Mouse (Mus musculus) kidney, embryonic 15.5 days (tissue): ENCODE data around the gene Gm20661. TPM values are rescaled to one million over a fixed set of nuclear protein-coding genes. Genes with fewer than 3 reads are reported as not detected.
"Not testable (repeated sequence)": the region's sequence is repeated elsewhere in the genome, so short reads cannot be mapped to it uniquely, and the experiment has no call there.

ENCODE experiments used
- ATAC-seq: fragments of 200-750 bp; cut with Nextera tagmentation; replicated peaks from 2 replicates; pipeline ENCODE4 v1.8.0; 2017; ENCODE audit warnings: moderate TSS enrichment; ENCODE audit not compliant: low FRiP score
- H3K27ac ChIP-seq: fragments of 300-500 bp; sonication (generic); 2 replicates; pipeline ENCODE4 v1.5.1; 2015; ENCODE audit warnings: mild to moderate bottlenecking, inconsistent platforms
- H3K27me3 ChIP-seq: fragments of 300-500 bp; sonication (generic); 2 replicates; pipeline ENCODE4 v1.6.1; 2015; ENCODE audit warnings: inconsistent platforms
- H3K36me3 ChIP-seq: fragments of 300-500 bp; sonication (generic); 2 replicates; pipeline ENCODE4 v1.6.1; 2015; ENCODE audit warnings: inconsistent platforms
- H3K4me1 ChIP-seq: fragments of 300-500 bp; sonication (generic); 2 replicates; pipeline ENCODE4 v1.6.1; 2015; ENCODE audit warnings: inconsistent platforms
- H3K4me2 ChIP-seq: fragments of 300-500 bp; sonication (generic); 2 replicates; pipeline ENCODE4 v1.6.1; 2015; ENCODE audit warnings: moderate library complexity, mild to moderate bottlenecking, inconsistent platforms
- H3K4me3 ChIP-seq: fragments of 300-500 bp; sonication (generic); replicated peaks from 2 replicates; pipeline ENCODE4 v1.5.1; 2015; ENCODE audit warnings: mild to moderate bottlenecking, inconsistent platforms
- H3K9ac ChIP-seq: fragments of 300-500 bp; sonication (generic); 2 replicates; pipeline ENCODE4 v1.6.1; 2015; ENCODE audit warnings: mild to moderate bottlenecking, inconsistent platforms
- H3K9me3 ChIP-seq: fragments of 300-500 bp; sonication (generic); replicated peaks from 2 replicates; pipeline ENCODE4 v1.6.1; 2016; ENCODE audit warnings: inconsistent platforms
- WGBS: fragments of 180-500 bp; shearing (Covaris S2); methylation state at CpG from one replicate; pipeline ENCODE4 v1.1.7; 2015; ENCODE audit warnings: mixed read lengths; 5-methylcytosine and 5-hydroxymethylcytosine counted together
- polyA plus RNA-seq: library from polyadenylated mRNA; unstranded; fragments of >200 nt; fragmentation: Nextera tagmentation; extraction: Ambion mirVana; gene quantifications from 2 replicates; pipeline ENCODE4 v1.2.1, GENCODE M21; 2015

The Gm20661 gene
- polyA plus RNA-seq, 1 experiment from 2014 or later = 6.2 TPM

DNA sequence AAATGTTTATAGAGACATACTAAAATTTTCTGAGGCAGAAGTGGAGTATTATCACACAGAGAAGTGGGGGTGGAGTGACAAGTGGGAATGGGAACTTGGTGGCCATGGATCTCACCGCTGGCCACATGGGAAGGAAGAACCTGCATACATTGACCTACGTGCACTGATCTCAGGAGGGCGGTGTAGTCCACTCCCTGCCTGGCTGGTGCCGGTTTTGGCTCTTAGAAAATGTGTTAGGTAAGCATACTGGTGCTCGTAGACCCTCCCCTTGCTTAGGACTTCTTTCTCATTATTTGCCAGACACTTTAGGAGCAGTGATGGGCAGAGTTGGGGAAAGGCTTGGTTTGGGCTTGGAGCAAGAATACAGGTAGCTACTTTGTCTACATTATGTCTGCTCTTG, 25.2 kb downstream of the Gm20661 start:
- H3K9me3 ChIP-seq = no peaks in the 10 kb centered on the region
- H3K4me1 ChIP-seq = peaks cover 21% of the 10 kb centered on the region
- H3K4me3 ChIP-seq = no peak overlapping the region
- 86% methylated on average over 5 of the region's 5 CpGs for WGBS
- H3K27me3 ChIP-seq = no peaks in the 10 kb centered on the region
- H3K4me2 ChIP-seq = no peak overlapping the region
- no peak overlapping the region for H3K9ac ChIP-seq
- peaks cover 12% of the 10 kb centered on the region for H3K36me3 ChIP-seq
- ATAC-seq = no peak
- H3K27ac ChIP-seq = no peak overlapping the region

DNA sequence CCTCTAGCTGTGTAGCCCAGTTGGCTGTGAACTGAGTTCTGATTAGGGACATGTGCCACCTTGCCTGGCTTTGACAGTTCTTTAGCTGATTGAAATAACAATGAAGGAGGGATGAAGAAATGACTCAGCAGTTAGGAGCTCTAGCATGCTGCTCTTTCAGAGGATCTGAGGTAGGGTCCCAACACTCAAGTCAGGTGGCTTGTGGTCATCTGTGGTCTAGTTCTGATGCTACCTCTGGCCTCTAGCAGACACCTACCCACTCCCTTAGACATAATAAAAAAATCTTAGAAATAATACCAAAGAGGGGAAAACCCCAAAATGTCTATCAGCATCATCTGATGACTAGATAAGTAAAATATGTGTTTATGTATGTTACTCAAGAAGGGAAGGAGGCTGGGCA, 27.5 kb downstream of the Gm20661 start:
- H3K4me3 ChIP-seq = no peak overlapping the region
- no peaks in the 10 kb centered on the region for H3K9me3 ChIP-seq
- H3K27ac ChIP-seq = no peak overlapping the region
- no peaks in the 10 kb centered on the region for H3K27me3 ChIP-seq
- H3K4me1 ChIP-seq = 0 out of 2 replicates have a peak, but pooled peaks cover 3% of the 10 kb centered on the region
- no peak for ATAC-seq
- H3K36me3 ChIP-seq = peaks cover 16% of the 10 kb centered on the region
- no peak overlapping the region for H3K9ac ChIP-seq
- H3K4me2 ChIP-seq = no peak overlapping the region

DNA sequence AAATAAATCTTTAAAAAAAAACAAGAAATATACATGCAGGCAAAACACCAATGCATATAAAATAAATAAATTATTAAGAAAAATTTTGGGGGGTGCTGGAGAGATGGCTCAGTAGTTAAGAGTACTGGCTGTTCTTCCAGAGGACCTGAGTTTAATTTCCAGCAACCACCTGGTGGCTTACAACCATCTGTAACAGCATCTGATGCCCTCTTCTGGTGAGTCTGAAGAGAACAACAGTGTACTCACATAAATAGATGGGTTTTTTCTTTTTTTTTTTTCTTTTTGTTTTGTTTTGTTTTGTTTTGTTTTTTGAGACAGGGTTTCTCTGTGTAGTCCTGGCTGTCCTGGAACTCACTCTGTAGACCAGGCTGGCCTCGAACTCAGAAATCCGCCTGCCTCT, 30.7 kb downstream of the Gm20661 start:
- ATAC-seq, H3K9ac ChIP-seq, H3K4me1 ChIP-seq, H3K9me3 ChIP-seq, H3K27me3 ChIP-seq, H3K4me3 ChIP-seq, H3K27ac ChIP-seq, H3K4me2 ChIP-seq: not testable (repeated sequence)
- H3K36me3 ChIP-seq = peaks cover 22% of the 10 kb centered on the region
- WGBS = 100% methylated on average over 2 of the region's 2 CpGs

DNA sequence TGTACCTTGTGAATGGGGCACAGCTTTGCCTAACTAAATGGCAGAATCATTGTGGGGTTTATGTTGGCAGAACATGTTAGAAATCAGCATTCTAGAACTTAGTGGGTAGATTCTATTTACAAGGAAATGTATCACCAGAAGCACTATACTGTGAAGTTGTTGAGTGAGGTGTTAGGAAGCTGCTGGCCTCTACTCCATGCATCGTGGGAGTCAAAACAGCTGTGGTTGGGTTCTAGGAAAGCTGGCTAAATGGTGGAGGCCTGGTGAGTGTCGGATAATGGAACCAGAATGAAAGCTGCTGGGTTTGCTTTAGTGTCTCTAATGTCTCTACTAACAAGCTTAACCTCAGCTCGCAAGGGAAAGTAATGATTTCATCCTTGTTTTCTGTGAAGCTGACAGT, 34.3 kb downstream of the Gm20661 start:
- no peak overlapping the region for H3K4me3 ChIP-seq
- peaks cover 4% of the 10 kb centered on the region; the same call in 1 of the 2 replicates for H3K4me1 ChIP-seq
- no peak overlapping the region for H3K27ac ChIP-seq
- H3K4me2 ChIP-seq = no peak overlapping the region
- H3K36me3 ChIP-seq = peaks cover 22% of the 10 kb centered on the region
- no peaks in the 10 kb centered on the region for H3K9me3 ChIP-seq
- ATAC-seq = no peak
- H3K27me3 ChIP-seq = no peaks in the 10 kb centered on the region
- 88% methylated on average over 3 of the region's 3 CpGs for WGBS
- no peak overlapping the region for H3K9ac ChIP-seq

DNA sequence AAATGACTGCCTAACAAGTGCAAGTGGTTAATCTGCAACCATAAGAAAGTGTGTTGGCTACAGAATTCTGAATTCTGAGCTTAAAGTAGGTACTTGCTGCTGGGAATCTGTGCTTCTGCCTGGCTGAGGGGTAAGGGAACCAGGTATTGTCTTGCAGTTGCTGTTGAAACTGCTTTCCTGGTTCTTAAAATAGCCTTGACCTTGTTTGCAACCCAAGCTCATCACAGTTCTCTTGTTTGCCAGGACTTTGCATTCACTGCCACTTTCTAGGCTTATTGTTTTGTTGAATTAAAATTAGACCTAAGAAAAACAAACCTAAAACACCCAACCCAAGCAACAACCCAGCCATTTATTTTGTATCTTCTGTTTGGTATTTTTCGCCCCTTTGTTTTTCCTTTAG, 37.9 kb downstream of the Gm20661 start:
- H3K36me3 ChIP-seq = peaks cover 28% of the 10 kb centered on the region
- H3K9ac ChIP-seq = no peak overlapping the region
- H3K4me3 ChIP-seq = no peak overlapping the region
- no peak overlapping the region for H3K4me2 ChIP-seq
- no peak overlapping the region for H3K27ac ChIP-seq
- WGBS = 92% methylated on average over 1 of the region's 1 CpGs
- H3K9me3 ChIP-seq = no peaks in the 10 kb centered on the region
- no peak for ATAC-seq
- H3K4me1 ChIP-seq = peaks cover 4% of the 10 kb centered on the region; the same call in 1 of the 2 replicates
- H3K27me3 ChIP-seq = no peaks in the 10 kb centered on the region

DNA sequence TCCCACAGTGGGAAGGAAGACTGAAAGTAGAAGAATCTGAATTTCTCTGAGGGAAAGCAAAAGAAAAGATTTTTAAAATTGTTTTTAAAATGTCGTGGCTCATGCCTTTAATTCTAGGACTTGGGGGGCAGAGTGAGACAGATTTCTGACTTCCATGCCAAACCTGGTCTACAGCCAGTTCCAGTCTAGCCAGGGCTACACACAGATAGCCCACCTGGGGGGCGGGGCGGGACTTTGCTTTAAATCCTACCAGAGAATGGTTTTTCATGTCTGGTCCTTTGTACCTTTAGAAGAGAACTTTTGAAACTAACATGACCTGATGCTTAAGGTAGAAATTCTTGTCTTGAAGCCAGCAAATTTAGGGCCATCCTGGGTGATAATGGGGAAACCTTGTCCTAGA, 40.4 kb downstream of the Gm20661 start:
- Histone ChIP-seq H3K27me3 (no peaks in the 10 kb centered on the region), H3K9me3 (no peaks in the 10 kb centered on the region), H3K36me3 (peaks cover 44% of the 10 kb centered on the region), H3K27ac (no peak overlapping the region), H3K4me2 (no peak overlapping the region), H3K9ac (no peak overlapping the region), H3K4me3 (no peak overlapping the region), H3K4me1 (peaks cover 4% of the 10 kb centered on the region; the same call in 1 of the 2 replicates)
- ATAC-seq = no peak
- WGBS = 93% methylated on average over 3 of the region's 3 CpGs

DNA sequence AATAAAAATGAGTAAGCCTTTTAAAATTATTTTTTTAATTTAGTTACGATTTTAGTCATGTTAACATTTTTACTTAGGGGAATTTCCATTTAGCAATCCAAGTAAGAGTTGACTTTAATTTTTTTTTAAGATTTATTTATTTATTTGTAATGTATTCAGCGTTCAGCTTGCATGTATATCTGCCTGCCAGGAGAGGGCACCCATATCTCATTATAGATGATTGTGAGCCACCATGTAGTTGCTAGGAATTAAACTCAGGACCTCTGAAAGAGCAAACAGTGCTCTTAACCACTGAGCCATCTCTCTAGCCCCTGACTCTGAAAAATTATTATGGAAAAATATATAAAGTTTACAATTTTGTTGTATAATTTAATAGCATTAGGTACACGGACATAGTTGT, 43.7 kb downstream of the Gm20661 start:
- Histone ChIP-seq H3K9me3 (no peaks in the 10 kb centered on the region), H3K27ac (no peak overlapping the region), H3K9ac (no peak overlapping the region), H3K4me1 (no peaks in the 10 kb centered on the region), H3K27me3 (no peaks in the 10 kb centered on the region), H3K36me3 (peaks cover 67% of the 10 kb centered on the region), H3K4me2 (no peak overlapping the region), H3K4me3 (no peak overlapping the region)
- WGBS = 93% methylated on average over 3 of the region's 3 CpGs
- no peak for ATAC-seq

DNA sequence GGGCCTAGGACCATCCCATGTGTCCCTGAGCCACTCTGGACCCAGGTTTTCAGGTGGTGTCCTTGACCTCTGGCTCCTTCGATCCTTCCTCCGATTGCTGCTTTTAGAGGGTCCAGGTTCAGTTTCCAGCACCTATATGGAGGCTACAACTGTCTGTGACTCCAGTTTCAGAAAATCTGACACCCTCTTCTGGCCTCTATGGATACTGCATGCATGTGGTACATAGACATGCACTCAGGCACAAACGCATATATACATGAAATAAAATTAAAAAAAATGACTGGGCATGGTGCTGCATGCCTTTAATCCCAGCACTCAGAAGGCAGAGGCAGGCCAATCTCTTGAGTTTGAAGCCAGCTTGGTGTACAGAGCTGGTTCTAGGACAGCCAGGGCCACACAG, 45.0 kb downstream of the Gm20661 start:
- ATAC-seq = no peak
- H3K4me2 ChIP-seq = no peak overlapping the region
- WGBS = 96% methylated on average over 3 of the region's 3 CpGs
- H3K4me3 ChIP-seq = no peak overlapping the region
- H3K27me3 ChIP-seq = no peaks in the 10 kb centered on the region
- no peak overlapping the region for H3K27ac ChIP-seq
- no peak overlapping the region for H3K9ac ChIP-seq
- no peaks in the 10 kb centered on the region for H3K9me3 ChIP-seq
- peaks cover 76% of the 10 kb centered on the region for H3K36me3 ChIP-seq
- H3K4me1 ChIP-seq = no peaks in the 10 kb centered on the region

DNA sequence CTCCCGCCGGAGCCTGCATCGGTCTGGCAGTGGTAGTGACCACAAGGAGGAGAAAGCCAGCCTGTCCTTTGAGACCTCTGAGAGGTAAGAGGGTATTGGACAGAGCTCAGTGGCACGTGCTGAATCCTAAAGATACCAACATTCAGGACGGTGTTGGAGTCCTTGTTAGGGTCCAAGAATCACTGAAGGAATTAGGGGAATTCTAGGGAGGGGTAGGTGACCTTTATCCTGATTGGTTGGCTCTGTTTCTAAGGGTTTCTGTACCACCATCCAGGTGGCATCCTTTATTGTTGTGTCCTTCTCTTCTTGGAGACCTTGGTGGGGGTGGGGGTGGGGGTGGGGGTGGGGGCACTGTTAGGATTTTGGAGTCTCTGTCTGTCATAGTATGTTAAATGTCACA, 49.3 kb downstream of the Gm20661 start:
- no peak overlapping the region for H3K4me2 ChIP-seq
- H3K9ac ChIP-seq = no peak overlapping the region
- WGBS = 91% methylated on average over 5 of the region's 5 CpGs
- H3K9me3 ChIP-seq = no peaks in the 10 kb centered on the region
- no peak overlapping the region for H3K4me3 ChIP-seq
- no peaks in the 10 kb centered on the region for H3K27me3 ChIP-seq
- H3K36me3 ChIP-seq = peaks cover 77% of the 10 kb centered on the region
- ATAC-seq = no peak
- H3K27ac ChIP-seq = no peak overlapping the region
- H3K4me1 ChIP-seq = no peaks in the 10 kb centered on the region

DNA sequence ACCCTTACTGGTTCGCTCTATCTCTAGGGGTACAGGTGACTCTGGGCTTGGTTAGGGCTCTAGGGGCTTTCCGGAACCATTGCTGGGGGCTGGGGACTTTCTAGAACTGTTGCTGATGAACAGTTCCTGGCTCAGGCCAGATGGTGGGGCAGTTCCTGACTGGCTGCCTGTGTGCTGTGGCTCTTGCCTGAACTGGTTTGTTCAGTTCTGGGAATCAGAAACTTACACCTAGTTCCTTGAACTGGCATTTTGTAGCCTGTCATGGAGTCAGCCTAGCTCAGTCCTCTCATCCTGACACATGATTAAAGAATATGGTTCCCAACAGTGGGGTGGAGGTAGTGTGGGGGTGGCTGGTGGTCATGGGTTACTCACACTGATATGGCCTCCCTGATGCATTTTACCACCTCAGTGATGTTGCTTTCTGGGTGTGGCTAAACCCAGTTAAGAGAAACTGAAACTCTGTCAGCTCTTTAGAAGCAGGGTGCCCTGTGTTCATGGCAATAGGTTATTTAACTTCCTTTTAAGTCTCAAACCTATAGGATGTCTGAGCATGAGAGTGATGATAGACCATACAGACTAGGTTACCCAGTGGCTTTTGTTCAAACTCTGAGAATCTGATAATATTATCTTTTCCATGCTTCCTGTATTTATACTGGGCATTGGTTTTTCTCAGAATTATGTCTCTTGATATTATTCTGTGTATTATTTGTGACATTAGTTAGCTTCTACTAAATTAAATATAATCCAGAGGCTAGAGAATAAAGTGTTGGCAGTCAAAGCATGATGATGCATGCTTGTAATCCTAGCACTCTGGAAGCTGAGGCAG, 52.7 kb downstream of the Gm20661 start:
- ATAC-seq = no peak

More for the DNA sequence above, 52.7 kb downstream of the Gm20661 start:
- H3K9ac ChIP-seq = no peak overlapping the region
- no peak overlapping the region for H3K27ac ChIP-seq
- H3K36me3 ChIP-seq = peaks cover 77% of the 10 kb centered on the region
- H3K27me3 ChIP-seq = no peaks in the 10 kb centered on the region
- H3K9me3 ChIP-seq = no peaks in the 10 kb centered on the region
- H3K4me1 ChIP-seq = no peaks in the 10 kb centered on the region
- WGBS = 93% methylated on average over 2 of the region's 2 CpGs
- H3K4me2 ChIP-seq = no peak overlapping the region
- no peak overlapping the region for H3K4me3 ChIP-seq

Other genes starting within 250 kb of the Gm20661 start
- 194 and 207 TPM in 2 replicates for gene Rbm5, start 212.1 kb upstream of the Gm20661 start, polyA plus RNA-seq
- 79.0 and 82.1 TPM in 2 replicates for gene Rbm6, start 109.8 kb upstream of the Gm20661 start, polyA plus RNA-seq
- gene Mon1a, start 94.9 kb upstream of the Gm20661 start, polyA plus RNA-seq = 11.5 TPM in 2 replicates
- gene Mst1r, start 76.2 kb upstream of the Gm20661 start, polyA plus RNA-seq = 2.6 TPM in 2 replicates
- not detected in 2 replicates for gene Actl11, start 54.6 kb upstream of the Gm20661 start, polyA plus RNA-seq
- 1.6 and 2.2 TPM in 2 replicates for gene Camkv, start 47.4 kb upstream of the Gm20661 start, polyA plus RNA-seq
- gene Traip, start 32.9 kb upstream of the Gm20661 start, polyA plus RNA-seq = 21.8 and 25.0 TPM in 2 replicates
- 22.2 and 30.9 TPM in 2 replicates for gene Uba7, start 7.6 kb upstream of the Gm20661 start, polyA plus RNA-seq
- gene Inka1, start 2.8 kb downstream of the Gm20661 start, polyA plus RNA-seq = 61.7 and 70.4 TPM in 2 replicates
- gene Cdhr4, start 9.4 kb downstream of the Gm20661 start, polyA plus RNA-seq = 6.9 and 12.6 TPM in 2 replicates
- gene Gm20662, start 13.3 kb downstream of the Gm20661 start, polyA plus RNA-seq = 0.74 and 1.4 TPM in 2 replicates
- gene Ip6k1, start 19.4 kb downstream of the Gm20661 start, polyA plus RNA-seq = 50.8 and 54.8 TPM in 2 replicates
- gene Gmppb, start 66.2 kb downstream of the Gm20661 start, polyA plus RNA-seq = 25.9 and 30.3 TPM in 2 replicates
- gene Amigo3, start 70.1 kb downstream of the Gm20661 start, polyA plus RNA-seq = 2.2 and 2.7 TPM in 2 replicates
- gene Mst1, start 97.4 kb downstream of the Gm20661 start, polyA plus RNA-seq = 0.45 and 0.55 TPM in 2 replicates
- gene Rnf123, start 100.3 kb downstream of the Gm20661 start, polyA plus RNA-seq = 25.2 and 33.4 TPM in 2 replicates
- 67.7 and 76.6 TPM in 2 replicates for gene Apeh, start 111.5 kb downstream of the Gm20661 start, polyA plus RNA-seq
- gene Bsn, start 207.3 kb downstream of the Gm20661 start, polyA plus RNA-seq = 0.75 and 0.77 TPM in 2 replicates